Mouse (Mus musculus) kidney, postnatal 10 days (tissue): ENCODE results near the gene Dspp.
A peak's percentile ranks its signal among the peaks of the same experiment; 100 is the strongest.

Experiments used
- DNase-seq: peaks from one replicate; pipeline ENCODE4 v3.0.0; 2021; ENCODE audit warnings: mixed read lengths

Dspp gene

DNA sequence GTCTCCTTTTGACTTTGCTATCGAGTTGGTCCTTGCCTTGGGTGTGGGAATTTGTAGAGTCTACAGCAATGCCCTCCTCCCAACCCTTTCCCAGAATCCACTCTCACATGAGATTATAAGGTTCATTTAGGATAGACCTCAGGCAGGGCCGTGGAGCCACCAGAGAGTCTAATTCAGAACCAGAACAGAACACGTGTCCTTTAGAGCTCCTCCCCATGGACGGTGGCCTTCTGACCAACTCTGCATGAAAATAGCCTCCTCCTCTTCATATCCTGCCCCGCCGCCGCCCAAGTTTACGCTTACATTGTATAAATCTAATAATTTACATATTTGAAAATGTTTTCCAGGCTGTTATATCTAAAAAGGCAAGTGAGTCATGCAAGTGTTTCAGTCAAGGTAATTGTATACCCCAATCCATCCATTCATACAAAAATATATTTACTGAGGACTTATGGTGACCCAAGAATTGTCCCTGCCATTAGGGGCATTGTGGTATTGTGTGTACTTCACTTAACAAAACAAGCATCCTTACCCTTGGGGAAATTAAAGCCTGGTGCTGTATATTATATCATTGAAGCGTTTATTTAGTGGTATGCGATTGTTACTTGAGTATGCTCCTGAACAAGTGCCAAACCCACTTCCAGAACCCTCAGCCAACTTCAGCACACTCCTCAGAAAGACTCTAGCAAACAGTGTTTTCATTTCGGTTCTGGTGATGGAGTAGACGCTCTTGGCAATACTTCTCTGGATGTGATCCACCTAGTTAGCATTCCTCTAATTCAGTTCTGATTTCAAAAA, 30.8 kb downstream of the Dspp start:
- DNase-seq = no peak

DNA sequence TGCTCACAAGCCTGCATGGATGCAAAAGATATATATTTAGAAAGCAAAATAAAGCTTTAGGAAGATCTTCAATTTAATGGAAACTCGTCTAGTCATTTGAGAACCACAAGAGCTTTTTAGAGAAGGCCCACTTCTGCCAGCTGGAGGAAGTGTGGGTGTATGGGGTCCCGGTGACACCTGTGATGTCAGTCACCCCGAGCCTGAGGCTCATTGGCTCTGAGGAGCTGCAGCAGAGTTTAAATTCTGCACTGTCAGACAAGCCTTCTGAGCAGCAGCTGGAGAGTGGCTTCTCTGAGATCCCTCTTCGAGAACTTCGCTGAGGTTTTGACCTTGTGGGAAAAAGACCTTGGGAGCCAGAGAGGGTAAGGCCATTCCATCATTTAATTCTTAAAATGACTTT, 31.8 kb downstream of the Dspp start, which contains the start of gene Dmp1:
Gene Dmp1, plus strand, starts transcription at position 263 of the 400 bp plus-strand sequence.
- no peak for DNase-seq

DNA sequence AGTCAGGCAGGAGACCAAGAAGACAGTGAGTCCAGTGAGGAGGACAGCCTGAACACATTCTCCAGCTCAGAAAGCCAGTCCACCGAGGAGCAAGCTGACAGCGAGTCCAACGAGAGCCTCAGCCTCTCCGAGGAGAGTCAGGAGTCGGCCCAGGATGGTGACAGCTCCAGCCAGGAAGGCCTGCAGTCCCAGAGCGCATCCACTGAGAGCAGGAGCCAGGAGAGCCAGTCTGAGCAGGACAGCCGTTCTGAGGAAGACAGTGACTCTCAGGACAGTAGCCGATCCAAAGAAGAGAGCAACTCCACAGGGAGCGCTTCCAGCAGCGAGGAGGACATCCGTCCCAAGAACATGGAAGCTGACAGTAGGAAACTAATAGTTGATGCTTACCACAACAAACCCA, 42.0 kb downstream of the Dspp start:
- peak; percentile 8 for DNase-seq

DNA sequence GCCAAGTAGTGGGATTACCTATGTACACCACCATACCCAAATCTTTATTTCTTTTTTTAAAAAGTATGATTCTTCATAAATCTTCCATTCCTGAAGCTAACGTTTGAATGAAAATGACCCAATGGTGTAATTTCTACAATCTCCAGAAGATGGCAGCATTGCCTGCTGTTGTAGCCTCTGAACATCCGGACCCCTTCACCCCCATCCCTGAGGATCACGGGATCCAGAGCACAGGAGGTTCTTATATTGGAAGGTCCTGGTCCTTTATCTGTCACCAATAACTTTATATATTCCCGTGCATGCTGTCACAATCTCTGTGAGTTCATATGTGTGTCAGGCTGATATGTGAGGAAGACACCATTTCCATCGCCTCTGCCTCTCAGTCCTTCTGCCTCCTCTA, 48.4 kb downstream of the Dspp start:
- DNase-seq = peak; percentile 37

DNA sequence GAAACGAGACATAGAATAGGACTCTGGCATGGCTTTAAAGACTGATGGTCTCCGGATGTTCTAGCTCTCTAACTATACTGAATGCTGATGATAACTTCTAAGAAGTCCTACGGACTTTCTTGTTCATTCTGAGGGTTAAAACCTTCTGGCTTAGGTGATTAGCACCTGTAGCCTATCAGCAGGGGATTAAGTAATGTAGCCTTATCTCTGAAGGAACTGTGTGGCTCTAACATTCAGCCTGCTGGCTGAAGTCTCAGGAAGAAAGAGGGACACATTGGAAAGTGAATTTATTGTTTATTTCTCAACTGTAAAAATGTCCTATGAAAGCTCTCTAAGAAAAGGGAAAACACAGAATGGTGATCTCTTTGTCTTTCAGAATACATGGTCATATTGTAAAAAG, 53.8 kb downstream of the Dspp start:
- DNase-seq = no peak

DNA sequence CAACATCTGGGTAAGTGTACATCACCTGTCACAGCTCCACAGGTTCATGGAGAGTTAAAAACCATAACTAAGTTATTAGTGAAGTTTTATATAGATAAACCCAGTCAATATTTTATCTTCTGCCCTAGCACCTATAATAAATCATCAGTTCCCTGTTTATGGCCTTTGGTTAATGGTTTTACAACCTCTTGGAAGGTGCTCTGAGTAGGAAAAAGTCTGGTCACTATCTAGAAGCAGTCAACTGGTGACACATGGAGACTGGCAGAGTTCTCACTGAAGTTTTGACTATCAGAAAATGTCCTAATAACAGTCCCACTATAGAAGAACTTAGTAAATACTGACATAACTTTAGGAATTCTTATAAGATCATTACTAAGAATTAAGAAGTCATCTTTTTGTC, 54.2 kb downstream of the Dspp start:
- DNase-seq = no peak

DNA sequence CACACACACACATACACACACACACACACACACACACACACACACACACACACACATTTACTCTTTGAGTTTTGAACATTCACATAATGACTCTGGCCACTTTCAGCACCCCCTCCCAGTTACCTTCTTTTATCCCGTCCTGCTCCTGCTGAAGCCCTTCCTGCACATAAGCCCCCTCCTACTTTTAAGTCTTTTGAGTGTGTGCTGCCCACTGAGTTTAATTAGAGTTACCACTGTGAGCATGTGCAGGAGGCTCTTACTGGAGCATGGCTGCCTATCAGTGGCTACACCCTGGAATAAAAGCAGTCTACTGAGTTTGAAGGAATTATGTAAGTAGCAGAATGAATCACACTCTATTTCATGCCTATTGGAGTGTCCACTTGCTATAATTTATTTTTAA, 58.0 kb downstream of the Dspp start:
- no peak for DNase-seq
